ENCODE assay signal across 12 mouse cellular contexts in the genomic region with DNA sequence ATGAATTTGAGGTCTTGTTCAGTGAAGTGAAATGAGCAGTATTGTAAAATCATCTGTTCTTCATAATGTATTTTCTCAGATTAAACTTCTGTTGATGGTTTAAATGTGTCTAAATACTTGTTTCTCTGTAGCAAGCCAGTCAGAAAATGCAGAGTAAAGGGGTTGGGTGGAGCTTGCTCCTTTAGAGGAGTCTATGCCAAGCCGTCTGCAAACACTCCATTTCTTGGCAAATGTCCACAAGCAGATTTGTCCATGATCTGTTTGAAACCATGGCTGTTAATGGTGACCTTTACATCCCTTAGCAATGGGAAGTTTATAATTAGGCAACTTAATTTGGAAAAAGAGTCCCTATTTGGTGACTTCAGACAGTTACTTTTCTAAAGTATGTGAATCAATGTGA. TPM values are rescaled to one million over a fixed set of nuclear protein-coding genes. Genes with fewer than 3 reads are reported as not detected.
A peak's percentile ranks its signal among the peaks of the same experiment; 100 is the strongest.
DNase-seq lines count a peak whose midpoint lies in the region; ATAC-seq lines count a peak whose summit lies in the region.
"Had no signal": no experiment of that assay in that cellular context is flagged by ENCODE, and none has a peak within 500 bp of the region (broad histone marks: within the 10 kb centered on the region; RNA-seq: fewer than 3 reads in every experiment).

No protein-coding gene starts in this region.

- no peak overlapping the region for H3K4me3 ChIP-seq in embryonic facial prominence, embryonic 13.5 days
- H3K4me3 ChIP-seq in embryonic facial prominence, embryonic 10.5 days, result no peak overlapping the region
- H3K4me3 ChIP-seq in kidney, embryonic 16.5 days (ENCODE audit: low read length), result no peak overlapping the region
- H3K4me3 ChIP-seq in embryonic facial prominence, embryonic 14.5 days (ENCODE audit: low read depth, low read length), result no peak overlapping the region
- H3K4me3 ChIP-seq: midbrain, embryonic 13.5 days had no signal

- 16% methylated on average over 1 of the region's 1 CpGs for WGBS in embryonic facial prominence, embryonic 13.5 days
- WGBS in embryonic facial prominence, embryonic 10.5 days, result 59% methylated on average over 1 of the region's 1 CpGs
- 38% methylated on average over 1 of the region's 1 CpGs for WGBS in kidney, embryonic 16.5 days
- WGBS in embryonic facial prominence, embryonic 14.5 days, result 20% methylated on average over 1 of the region's 1 CpGs

- H3K27me3 ChIP-seq in embryonic facial prominence, embryonic 13.5 days, result no peaks in the 10 kb centered on the region
- no peaks in the 10 kb centered on the region for H3K27me3 ChIP-seq in embryonic facial prominence, embryonic 10.5 days (replicated peaks; ENCODE audit: low read depth, poor library complexity, severe bottlenecking)
- no peaks in the 10 kb centered on the region for H3K27me3 ChIP-seq in kidney, embryonic 16.5 days (ENCODE audit: insufficient read depth, low read length)
- H3K27me3 ChIP-seq in embryonic facial prominence, embryonic 14.5 days (replicated peaks; ENCODE audit: control insufficient read depth, insufficient read depth, low read length), result no peaks in the 10 kb centered on the region
- H3K27me3 ChIP-seq: midbrain, embryonic 13.5 days had no signal

- H3K27ac ChIP-seq in embryonic facial prominence, embryonic 13.5 days, result peak overlapping the region; percentile 39; the same call in 1 of the 2 replicates
- no peak overlapping the region for H3K27ac ChIP-seq in embryonic facial prominence, embryonic 10.5 days (replicated peaks)
- no peak overlapping the region for H3K27ac ChIP-seq in kidney, embryonic 16.5 days (ENCODE audit: low read length)
- H3K27ac ChIP-seq in embryonic facial prominence, embryonic 14.5 days (replicated peaks; ENCODE audit: low read depth, low read length), result peak overlapping the region; percentile 77
- H3K27ac ChIP-seq: midbrain, embryonic 13.5 days had no signal

- no peaks in the 10 kb centered on the region for H3K36me3 ChIP-seq in embryonic facial prominence, embryonic 13.5 days
- H3K36me3 ChIP-seq in embryonic facial prominence, embryonic 10.5 days (replicated peaks), result no peaks in the 10 kb centered on the region
- H3K36me3 ChIP-seq in kidney, embryonic 16.5 days (ENCODE audit: insufficient read depth, low read length), result no peaks in the 10 kb centered on the region
- no peaks in the 10 kb centered on the region for H3K36me3 ChIP-seq in embryonic facial prominence, embryonic 14.5 days (ENCODE audit: control insufficient read depth, insufficient read depth, low read length)
- H3K36me3 ChIP-seq: midbrain, embryonic 13.5 days had no signal

- no peak for ATAC-seq in embryonic facial prominence, embryonic 13.5 days (ENCODE audit: insufficient number of reproducible peaks, insufficient read depth, low FRiP score, low TSS enrichment, low read depth)
- ATAC-seq in kidney, embryonic 16.5 days (ENCODE audit: low FRiP score, low TSS enrichment), result no peak
- no peak for ATAC-seq in embryonic facial prominence, embryonic 14.5 days (ENCODE audit: low read depth)
- ATAC-seq: midbrain, embryonic 13.5 days had no signal

- DNase-seq in embryonic facial prominence, embryonic 10.5 days (ENCODE audit: low spot score), result no peak
- DNase-seq in kidney, postnatal 14 days, result peak; percentile 40
- DNase-seq in embryonic facial prominence, embryonic 14.5 days (ENCODE audit: low spot score), result peak; percentile 81
- DNase-seq in lung, postnatal 25 days (ENCODE audit: low spot score), result peak; percentile 51
- DNase-seq in natural killer cell, adult 2 months (ENCODE audit: low spot score in 2 of 2), result no peak
- DNase-seq in frontal cortex, postnatal 36 days (ENCODE audit: low spot score in 2 of 2), result no peak
- DNase-seq: cerebellum, adult 9-11 months; gastrocnemius, postnatal 25 days had no signal

- H3K9ac ChIP-seq in embryonic facial prominence, embryonic 13.5 days, result no peak overlapping the region
- no peak overlapping the region for H3K9ac ChIP-seq in kidney, embryonic 16.5 days (replicated peaks; ENCODE audit: low read length)
- no peak overlapping the region for H3K9ac ChIP-seq in embryonic facial prominence, embryonic 14.5 days (ENCODE audit: low read depth, low read length)
- H3K9ac ChIP-seq: midbrain, embryonic 13.5 days had no signal

- H3K4me1 ChIP-seq in embryonic facial prominence, embryonic 13.5 days, result 0 out of 2 replicates have a peak, but pooled peaks cover 7% of the 10 kb centered on the region
- H3K4me1 ChIP-seq in embryonic facial prominence, embryonic 10.5 days, result no peaks in the 10 kb centered on the region
- no peaks in the 10 kb centered on the region for H3K4me1 ChIP-seq in kidney, embryonic 16.5 days (ENCODE audit: insufficient read depth, low read length)
- H3K4me1 ChIP-seq in embryonic facial prominence, embryonic 14.5 days (ENCODE audit: control insufficient read depth, insufficient read depth, low read length), result peaks cover 6% of the 10 kb centered on the region; the same call in 1 of the 2 replicates
- H3K4me1 ChIP-seq: midbrain, embryonic 13.5 days had no signal

- no peak overlapping the region for H3K4me2 ChIP-seq in embryonic facial prominence, embryonic 13.5 days
- no peak overlapping the region for H3K4me2 ChIP-seq in kidney, embryonic 16.5 days (replicated peaks; ENCODE audit: low read depth, low read length)
- no peak overlapping the region for H3K4me2 ChIP-seq in embryonic facial prominence, embryonic 14.5 days (ENCODE audit: low read depth, low read length)
- H3K4me2 ChIP-seq: liver, embryonic 11.5 days; midbrain, embryonic 13.5 days had no signal

- H3K9me3 ChIP-seq in embryonic facial prominence, embryonic 13.5 days, result no peaks in the 10 kb centered on the region
- no peaks in the 10 kb centered on the region for H3K9me3 ChIP-seq in embryonic facial prominence, embryonic 10.5 days
- H3K9me3 ChIP-seq in kidney, embryonic 16.5 days (ENCODE audit: low read length), result no peaks in the 10 kb centered on the region
- H3K9me3 ChIP-seq in embryonic facial prominence, embryonic 14.5 days (ENCODE audit: control insufficient read depth, low read length), result no peaks in the 10 kb centered on the region
- H3K9me3 ChIP-seq: midbrain, embryonic 13.5 days had no signal

RNA-seq across cellular contexts. Expression of gene Col5a2, which starts 38.8 kb away (rescaled TPM):
- 125 and 132 TPM in 2 replicates for polyA plus RNA-seq in embryonic facial prominence, embryonic 13.5 days (2015; fragmentation: Nextera tagmentation; extraction: Ambion mirVana)
- polyA plus RNA-seq in embryonic facial prominence, embryonic 10.5 days (2016; fragmentation: Nextera tagmentation; extraction: Ambion mirVana), result 21.7 and 26.0 TPM in 2 replicates
- polyA plus RNA-seq in kidney, embryonic 16.5 days (2015; fragmentation: Nextera tagmentation; extraction: Ambion mirVana), result 37.2 and 40.5 TPM in 2 replicates
- 213 and 231 TPM in 2 replicates for polyA plus RNA-seq in embryonic facial prominence, embryonic 14.5 days (2014; fragmentation: Nextera tagmentation; extraction: Ambion mirVana)

Comparison
In these comparisons a context has a peak if more than half of its experiments do, and no peak if none do; other contexts are left out.
1. H3K27ac ChIP-seq: peak in embryonic facial prominence, embryonic 13.5 days (single experiment) and embryonic facial prominence, embryonic 14.5 days (single experiment); none in embryonic facial prominence, embryonic 10.5 days (single experiment) and kidney, embryonic 16.5 days (single experiment).
2. DNase-seq: peak in kidney, postnatal 14 days (single experiment), embryonic facial prominence, embryonic 14.5 days (single experiment) and lung, postnatal 25 days (single experiment); none in embryonic facial prominence, embryonic 10.5 days (single experiment), natural killer cell, adult 2 months (0 of 2) and frontal cortex, postnatal 36 days (0 of 2).